Mouse (Mus musculus): ENCODE results near the gene Thoc5. TPM values are rescaled to one million over a fixed set of nuclear protein-coding genes. Genes with fewer than 3 reads are reported as not detected.

Thoc5 gene
- polyA plus RNA-seq, 1 experiment from 2014 or later = 27.9 TPM

- Histone ChIP-seq H3K27ac (replicated peaks; ENCODE audit: low read depth, low read length) (no peak overlapping the region), H3K9me3 (ENCODE audit: control insufficient read depth, low read length) (no peaks in the 10 kb centered on the region), H3K4me3 (ENCODE audit: low read depth, low read length) (no peak overlapping the region), H3K4me2 (ENCODE audit: low read depth, low read length) (no peak overlapping the region), H3K36me3 (ENCODE audit: control insufficient read depth, insufficient read depth, low read length) (no peaks in the 10 kb centered on the region), H3K27me3 (replicated peaks; ENCODE audit: control insufficient read depth, insufficient read depth, low read length) (no peaks in the 10 kb centered on the region), H3K9ac (ENCODE audit: low read depth, low read length) (no peak overlapping the region), H3K4me1 (ENCODE audit: control insufficient read depth, insufficient read depth, low read length) (no peaks in the 10 kb centered on the region)
- DNase-seq (ENCODE audit: low spot score) (no peak), ATAC-seq (ENCODE audit: low read depth) (no peak)
- WGBS = 54% methylated on average over 6 of the region's 6 CpGs
Measured at GRCm38 (mm10) chr11:4963099-4963808, 68.1 kb downstream of the Thoc5 start.

- H3K36me3 ChIP-seq (ENCODE audit: control insufficient read depth, insufficient read depth, low read length) = no peaks in the 10 kb centered on the region
- no peak for ATAC-seq (ENCODE audit: low read depth)
- no peak overlapping the region for H3K27ac ChIP-seq (replicated peaks; ENCODE audit: low read depth, low read length)
- H3K27me3 ChIP-seq (replicated peaks; ENCODE audit: control insufficient read depth, insufficient read depth, low read length) = no peaks in the 10 kb centered on the region
- WGBS = 67% methylated on average over 2 of the region's 2 CpGs
- H3K9me3 ChIP-seq (ENCODE audit: control insufficient read depth, low read length) = no peaks in the 10 kb centered on the region
- H3K9ac ChIP-seq (ENCODE audit: low read depth, low read length) = no peak overlapping the region
- no peak for DNase-seq (ENCODE audit: low spot score)
- H3K4me3 ChIP-seq (ENCODE audit: low read depth, low read length) = no peak overlapping the region
- H3K4me1 ChIP-seq (ENCODE audit: control insufficient read depth, insufficient read depth, low read length) = no peaks in the 10 kb centered on the region
- H3K4me2 ChIP-seq (ENCODE audit: low read depth, low read length) = no peak overlapping the region
Measured at GRCm38 (mm10) chr11:4966325-4966724, 71.2 kb downstream of the Thoc5 start.

GRCm38 (mm10) chr11:4966888-4967287, 71.8 kb downstream of the Thoc5 start:
- DNase-seq (ENCODE audit: low spot score) (no peak), ATAC-seq (ENCODE audit: low read depth) (no peak)
- Histone ChIP-seq H3K4me1 (ENCODE audit: control insufficient read depth, insufficient read depth, low read length) (no peaks in the 10 kb centered on the region), H3K36me3 (ENCODE audit: control insufficient read depth, insufficient read depth, low read length) (no peaks in the 10 kb centered on the region), H3K4me2 (ENCODE audit: low read depth, low read length) (no peak overlapping the region), H3K27me3 (replicated peaks; ENCODE audit: control insufficient read depth, insufficient read depth, low read length) (no peaks in the 10 kb centered on the region), H3K9ac (ENCODE audit: low read depth, low read length) (no peak overlapping the region), H3K9me3 (ENCODE audit: control insufficient read depth, low read length) (no peaks in the 10 kb centered on the region), H3K4me3 (ENCODE audit: low read depth, low read length) (no peak overlapping the region), H3K27ac (replicated peaks; ENCODE audit: low read depth, low read length) (no peak overlapping the region)
- 59% methylated on average over 5 of the region's 5 CpGs for WGBS

GRCm38 (mm10) chr11:4967549-4967948, 72.4 kb downstream of the Thoc5 start:
- Histone ChIP-seq H3K4me3 (ENCODE audit: low read depth, low read length) (no peak overlapping the region), H3K4me2 (ENCODE audit: low read depth, low read length) (no peak overlapping the region), H3K9ac (ENCODE audit: low read depth, low read length) (no peak overlapping the region), H3K9me3 (ENCODE audit: control insufficient read depth, low read length) (no peaks in the 10 kb centered on the region), H3K27ac (replicated peaks; ENCODE audit: low read depth, low read length) (no peak overlapping the region), H3K36me3 (ENCODE audit: control insufficient read depth, insufficient read depth, low read length) (no peaks in the 10 kb centered on the region), H3K27me3 (replicated peaks; ENCODE audit: control insufficient read depth, insufficient read depth, low read length) (no peaks in the 10 kb centered on the region), H3K4me1 (ENCODE audit: control insufficient read depth, insufficient read depth, low read length) (no peaks in the 10 kb centered on the region)
- 56% methylated on average over 2 of the region's 2 CpGs for WGBS
- ATAC-seq (ENCODE audit: low read depth) (no peak), DNase-seq (ENCODE audit: low spot score) (no peak)

GRCm38 (mm10) chr11:4968376-4968775, 73.3 kb downstream of the Thoc5 start:
- H3K4me2 ChIP-seq (ENCODE audit: low read depth, low read length) = no peak overlapping the region
- no peaks in the 10 kb centered on the region for H3K9me3 ChIP-seq (ENCODE audit: control insufficient read depth, low read length)
- H3K4me3 ChIP-seq (ENCODE audit: low read depth, low read length) = no peak overlapping the region
- H3K27ac ChIP-seq (replicated peaks; ENCODE audit: low read depth, low read length) = no peak overlapping the region
- no peaks in the 10 kb centered on the region for H3K4me1 ChIP-seq (ENCODE audit: control insufficient read depth, insufficient read depth, low read length)
- no peak for ATAC-seq (ENCODE audit: low read depth)
- H3K27me3 ChIP-seq (replicated peaks; ENCODE audit: control insufficient read depth, insufficient read depth, low read length) = no peaks in the 10 kb centered on the region
- H3K36me3 ChIP-seq (ENCODE audit: control insufficient read depth, insufficient read depth, low read length) = no peaks in the 10 kb centered on the region
- H3K9ac ChIP-seq (ENCODE audit: low read depth, low read length) = no peak overlapping the region
- DNase-seq (ENCODE audit: low spot score) = no peak
- WGBS = 54% methylated on average over 10 of the region's 10 CpGs

GRCm38 (mm10) chr11:4972967-4973870, 78.1 kb downstream of the Thoc5 start:
- Histone ChIP-seq H3K9me3 (ENCODE audit: control insufficient read depth, low read length) (no peaks in the 10 kb centered on the region), H3K4me2 (ENCODE audit: low read depth, low read length) (no peak overlapping the region), H3K36me3 (ENCODE audit: control insufficient read depth, insufficient read depth, low read length) (no peaks in the 10 kb centered on the region), H3K27ac (replicated peaks; ENCODE audit: low read depth, low read length) (no peak overlapping the region), H3K9ac (ENCODE audit: low read depth, low read length) (no peak overlapping the region), H3K4me3 (ENCODE audit: low read depth, low read length) (no peak overlapping the region), H3K27me3 (replicated peaks; ENCODE audit: control insufficient read depth, insufficient read depth, low read length) (peaks cover 5% of the 10 kb centered on the region; the same call in 1 of the 2 replicates), H3K4me1 (ENCODE audit: control insufficient read depth, insufficient read depth, low read length) (no peaks in the 10 kb centered on the region)
- DNase-seq (ENCODE audit: low spot score) (peak; percentile 82), ATAC-seq (ENCODE audit: low read depth) (peak; percentile 76)
- 56% methylated on average over 13 of the region's 13 CpGs for WGBS

- WGBS = 89% methylated on average over 2 of the region's 2 CpGs
- H3K27ac ChIP-seq (replicated peaks; ENCODE audit: low read depth, low read length) = no peak overlapping the region
Measured at GRCm38 (mm10) chr11:4973871-4974256, 78.7 kb downstream of the Thoc5 start.

GRCm38 (mm10) chr11:4974376-4975122, 79.4 kb downstream of the Thoc5 start:
- peaks cover 5% of the 10 kb centered on the region; the same call in 1 of the 2 replicates for H3K27me3 ChIP-seq (replicated peaks; ENCODE audit: control insufficient read depth, insufficient read depth, low read length)
- no peaks in the 10 kb centered on the region for H3K4me1 ChIP-seq (ENCODE audit: control insufficient read depth, insufficient read depth, low read length)
- H3K9me3 ChIP-seq (ENCODE audit: control insufficient read depth, low read length) = no peaks in the 10 kb centered on the region
- WGBS = 81% methylated on average over 11 of the region's 11 CpGs
- H3K4me2 ChIP-seq (ENCODE audit: low read depth, low read length) = no peak overlapping the region
- DNase-seq (ENCODE audit: low spot score) (no peak), ATAC-seq (ENCODE audit: low read depth) (no peak)
- no peak overlapping the region for H3K9ac ChIP-seq (ENCODE audit: low read depth, low read length)
- H3K4me3 ChIP-seq (ENCODE audit: low read depth, low read length) = no peak overlapping the region
- H3K27ac ChIP-seq (replicated peaks; ENCODE audit: low read depth, low read length) = no peak overlapping the region
- no peaks in the 10 kb centered on the region for H3K36me3 ChIP-seq (ENCODE audit: control insufficient read depth, insufficient read depth, low read length)

More at GRCm38 (mm10) chr11:4973871-4974256, 78.7 kb downstream of the Thoc5 start:
- Histone ChIP-seq H3K36me3 (ENCODE audit: control insufficient read depth, insufficient read depth, low read length) (no peaks in the 10 kb centered on the region), H3K4me1 (ENCODE audit: control insufficient read depth, insufficient read depth, low read length) (no peaks in the 10 kb centered on the region), H3K9ac (ENCODE audit: low read depth, low read length) (no peak overlapping the region), H3K4me2 (ENCODE audit: low read depth, low read length) (no peak overlapping the region), H3K27me3 (replicated peaks; ENCODE audit: control insufficient read depth, insufficient read depth, low read length) (peaks cover 5% of the 10 kb centered on the region; the same call in 1 of the 2 replicates), H3K9me3 (ENCODE audit: control insufficient read depth, low read length) (no peaks in the 10 kb centered on the region), H3K4me3 (ENCODE audit: low read depth, low read length) (no peak overlapping the region)
- ATAC-seq (ENCODE audit: low read depth) = no peak
- DNase-seq (ENCODE audit: low spot score) = no peak
